Mouse (Mus musculus) Patski (cell line): ENCODE data around the gene Mpl. TPM values are rescaled to one million over a fixed set of nuclear protein-coding genes. Genes with fewer than 3 reads are reported as not detected.

ENCODE experiments used
- ATAC-seq: fragments of 100-300 bp; one replicate; pipeline ENCODE4 v1.8.0; 2021
- CTCF ChIA-PET: fragments of 350-600 bp; sonication (Branson Sonifier 250); formaldehyde crosslinking; loops from one replicate; lab custom pipeline; 2022; ENCODE audit warnings: inconsistent platforms; lab: Charles Lee
- POLR2A ChIA-PET: fragments of 350-600 bp; sonication (Branson Sonifier 250); formaldehyde crosslinking; loops from one replicate; lab custom pipeline; 2022; ENCODE audit warnings: antibody characterized with exemption, inconsistent platforms; lab: Charles Lee
- DNase-seq: peaks from one replicate; pipeline ENCODE4 v3.0.0-alpha.2; 2011; ENCODE audit warnings: low read depth, low spot score
- H3K27me3 ChIP-seq: fragments of 371-371 bp; one replicate; pipeline ENCODE4 v1.5.1; 2021
- CTCF ChIP-seq: fragments of 100-300 bp; IDR thresholded peaks from one replicate; pipeline ENCODE4 v1.5.1; 2021
- in situ Hi-C: fragments of 300-500 bp; cut with MboI; formaldehyde crosslinking; loops from 3 replicates; pipeline ENCODE4 v1.11.1; 2018; ENCODE audit warnings: low pct_unique_long_range_greater_than_20kb, mixed read lengths
- polyA plus RNA-seq: library from polyadenylated mRNA; unstranded; gene quantifications from one replicate; pipeline ENCODE4 v1.2.3, GENCODE M21; 2021

Gene Mpl
- polyA plus RNA-seq, 1 experiment from 2014 or later = not detected

DNA sequence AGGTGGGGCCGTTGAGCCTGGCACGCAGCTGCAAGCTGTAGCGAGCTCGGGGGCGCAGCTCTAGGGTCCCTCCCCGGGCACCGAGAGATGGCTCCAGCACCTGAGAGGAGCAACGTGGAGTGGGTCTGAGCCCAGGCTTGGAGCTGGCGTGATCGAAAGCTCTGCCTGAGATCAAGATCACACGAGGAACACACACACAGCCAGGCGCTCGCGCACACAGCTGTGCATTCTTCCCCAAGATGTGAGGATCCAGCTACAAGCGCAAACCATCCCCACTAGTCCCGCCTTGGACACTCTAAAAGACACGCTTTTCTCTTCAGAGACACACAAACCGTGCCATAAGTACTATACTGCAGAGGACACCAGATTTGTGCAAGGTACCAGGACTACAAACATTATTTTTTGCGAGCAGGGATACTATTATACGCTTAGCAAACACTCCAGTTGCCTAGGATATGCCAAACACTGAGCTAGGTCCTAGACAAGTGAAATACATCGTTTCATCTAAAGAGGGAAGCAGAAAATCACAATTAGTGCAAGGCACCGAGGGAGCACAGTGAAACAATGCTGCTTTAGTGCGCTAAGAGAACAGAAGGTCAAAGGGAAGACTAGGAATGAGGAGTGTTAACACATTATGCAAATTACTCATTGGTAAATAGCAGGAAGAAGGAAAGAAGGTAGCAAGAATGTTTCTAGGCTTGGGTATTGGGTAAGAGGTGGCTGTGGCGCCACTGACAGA lies 10.7 kb downstream of the Mpl start:
- no peak for ATAC-seq
- CTCF ChIA-PET = interaction anchor here (1.9 kb wide), 1 partner anchor 120 kb away, joined by 4 read pairs; no protein-coding TSS in a partner anchor
- in situ Hi-C loops = no loop called here
- H3K27me3 ChIP-seq = peaks cover 14% of the 10 kb centered on the region
- no peak for TF ChIP-seq CTCF
- POLR2A ChIA-PET = no interaction called here
- no peak for DNase-seq

GRCm38 (mm10) chr4:118445781-118446414 lies 11.4 kb downstream of the Mpl start:
- ChIA-PET CTCF (interaction anchor here (1.9 kb wide), 1 partner anchor 120 kb away, joined by 4 read pairs; no protein-coding TSS in a partner anchor), POLR2A (no interaction called here)
- ATAC-seq (no peak), DNase-seq (no peak)
- in situ Hi-C loops = no loop called here
- TF ChIP-seq CTCF = no peak
- peaks cover 14% of the 10 kb centered on the region for H3K27me3 ChIP-seq

GRCm38 (mm10) chr4:118445088-118445487 lies 12.2 kb downstream of the Mpl start:
- TF ChIP-seq CTCF = no peak
- ATAC-seq (no peak), DNase-seq (no peak)
- POLR2A ChIA-PET = no interaction called here
- in situ Hi-C loops = no loop called here
- peaks cover 14% of the 10 kb centered on the region for H3K27me3 ChIP-seq
- CTCF ChIA-PET = no interaction called here

DNA sequence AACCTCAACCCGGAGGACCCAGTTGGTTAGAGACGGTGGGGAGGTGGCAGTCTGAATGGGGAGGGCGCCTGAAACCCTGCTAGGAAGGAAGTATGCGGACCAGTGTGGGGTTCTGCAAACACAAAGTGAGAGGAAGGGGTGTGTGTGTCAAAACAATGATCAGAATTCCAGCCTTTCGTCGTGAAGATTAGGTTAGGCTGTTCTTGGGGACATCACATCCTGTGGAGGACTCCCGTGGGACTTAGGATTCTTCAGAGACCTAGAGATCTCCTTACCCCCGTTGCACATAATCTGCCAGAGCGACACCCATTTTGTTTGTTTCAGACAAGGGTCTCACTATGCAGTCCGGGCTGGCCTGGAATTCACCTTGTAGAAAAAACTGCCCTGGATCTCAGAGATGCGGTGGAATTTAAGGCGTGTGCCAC lies 19.5 kb downstream of the Mpl start:
- POLR2A ChIA-PET = no interaction called here
- in situ Hi-C loops = no loop called here
- TF ChIP-seq CTCF = no peak
- DNase-seq = no peak
- CTCF ChIA-PET = no interaction called here
- no peaks in the 10 kb centered on the region for H3K27me3 ChIP-seq
- no peak for ATAC-seq

GRCm38 (mm10) chr4:118436820-118437603 lies 20.3 kb downstream of the Mpl start, which contains the start of gene Cdc20:
Gene Cdc20, minus strand, starts transcription at chr4:118437352.
- ChIA-PET CTCF (no interaction called here), POLR2A (interaction anchor here (0.8 kb wide), 1 partner anchor 8 kb away, joined by 3 read pairs; no protein-coding TSS in a partner anchor)
- no peak for TF ChIP-seq CTCF
- H3K27me3 ChIP-seq = no peaks in the 10 kb centered on the region
- DNase-seq = peak; percentile 73
- peak; percentile 92 for ATAC-seq
- in situ Hi-C loops = no loop called here

- ATAC-seq (no peak), DNase-seq (no peak)
- no peaks in the 10 kb centered on the region for H3K27me3 ChIP-seq
- ChIA-PET CTCF (no interaction called here), POLR2A (interaction anchor here (0.6 kb wide), 1 partner anchor 1283 kb away, joined by 3 read pairs; no protein-coding TSS in a partner anchor)
- in situ Hi-C loops = no loop called here
- no peak for TF ChIP-seq CTCF
Measured at GRCm38 (mm10) chr4:118432332-118432731, 25.0 kb downstream of the Mpl start.

GRCm38 (mm10) chr4:118429215-118429895 lies 28.0 kb downstream of the Mpl start:
- no peaks in the 10 kb centered on the region for H3K27me3 ChIP-seq
- in situ Hi-C loops = no loop called here
- TF ChIP-seq CTCF = no peak
- POLR2A ChIA-PET = interaction anchor here (1.2 kb wide), 1 partner anchor 8 kb away, joined by 3 read pairs; the partner anchor contains the start of gene Cdc20
- CTCF ChIA-PET = interaction anchor here (1.0 kb wide), 1 partner anchor 137 kb away, joined by 4 read pairs; no protein-coding TSS in a partner anchor
- DNase-seq (no peak), ATAC-seq (no peak)

GRCm38 (mm10) chr4:118428531-118429214 lies 28.6 kb downstream of the Mpl start:
- H3K27me3 ChIP-seq = no peaks in the 10 kb centered on the region
- in situ Hi-C loops = no loop called here
- no peak for DNase-seq
- ATAC-seq = peak; percentile 2
- ChIA-PET POLR2A (interaction anchor here (1.2 kb wide), 1 partner anchor 8 kb away, joined by 3 read pairs; the partner anchor contains the start of gene Cdc20), CTCF (interaction anchor here (1.0 kb wide), 1 partner anchor 138 kb away, joined by 4 read pairs; no protein-coding TSS in a partner anchor)
- no peak for TF ChIP-seq CTCF

GRCm38 (mm10) chr4:118427768-118428451 lies 29.4 kb downstream of the Mpl start, which contains the start of gene Elovl1:
Gene Elovl1, plus strand, starts transcription at chr4:118428093.
- H3K27me3 ChIP-seq = no peaks in the 10 kb centered on the region
- no peak for TF ChIP-seq CTCF
- DNase-seq = no peak
- ChIA-PET CTCF (interaction anchor here (1.0 kb wide), 1 partner anchor 139 kb away, joined by 4 read pairs; no protein-coding TSS in a partner anchor), POLR2A (interaction anchor here (0.6 to 1.8 kb wide), 4 partner anchors 8 to 844 kb away, joined by 3 to 7 read pairs (median 4); partner anchors contain the start of gene Cdc20)
- in situ Hi-C loops = no loop called here
- ATAC-seq = peak; percentile 91
